Mouse (Mus musculus): ENCODE results near the gene Ndufv3.

Ndufv3 gene

GRCm38 (mm10) chr17:31557947-31558542, 38.1 kb downstream of the Ndufv3 start:
- DNase-seq, result no peak

GRCm38 (mm10) chr17:31559021-31559789, 39.3 kb downstream of the Ndufv3 start:
- no peak for DNase-seq

DNA sequence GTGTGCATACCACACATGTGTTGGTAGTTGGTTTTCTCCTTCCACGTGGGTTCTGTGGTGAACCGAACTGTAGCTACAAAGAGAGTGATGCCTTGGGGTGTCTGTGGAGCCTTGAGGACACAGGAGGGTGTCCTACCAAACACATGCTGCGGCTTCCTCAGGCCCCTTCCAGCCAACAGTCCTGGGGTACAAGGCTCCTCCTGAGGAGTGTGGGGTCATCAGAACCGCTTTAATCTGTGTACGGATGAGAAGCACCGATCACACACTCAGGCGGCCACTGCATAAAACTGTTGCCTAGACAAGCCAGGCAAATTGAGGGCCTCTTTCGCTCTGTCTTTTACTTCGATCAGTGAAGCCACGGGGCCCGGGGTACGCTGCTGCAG, 43.7 kb downstream of the Ndufv3 start:
- DNase-seq, result peak in 1 of 2 experiments; percentile 30

DNA sequence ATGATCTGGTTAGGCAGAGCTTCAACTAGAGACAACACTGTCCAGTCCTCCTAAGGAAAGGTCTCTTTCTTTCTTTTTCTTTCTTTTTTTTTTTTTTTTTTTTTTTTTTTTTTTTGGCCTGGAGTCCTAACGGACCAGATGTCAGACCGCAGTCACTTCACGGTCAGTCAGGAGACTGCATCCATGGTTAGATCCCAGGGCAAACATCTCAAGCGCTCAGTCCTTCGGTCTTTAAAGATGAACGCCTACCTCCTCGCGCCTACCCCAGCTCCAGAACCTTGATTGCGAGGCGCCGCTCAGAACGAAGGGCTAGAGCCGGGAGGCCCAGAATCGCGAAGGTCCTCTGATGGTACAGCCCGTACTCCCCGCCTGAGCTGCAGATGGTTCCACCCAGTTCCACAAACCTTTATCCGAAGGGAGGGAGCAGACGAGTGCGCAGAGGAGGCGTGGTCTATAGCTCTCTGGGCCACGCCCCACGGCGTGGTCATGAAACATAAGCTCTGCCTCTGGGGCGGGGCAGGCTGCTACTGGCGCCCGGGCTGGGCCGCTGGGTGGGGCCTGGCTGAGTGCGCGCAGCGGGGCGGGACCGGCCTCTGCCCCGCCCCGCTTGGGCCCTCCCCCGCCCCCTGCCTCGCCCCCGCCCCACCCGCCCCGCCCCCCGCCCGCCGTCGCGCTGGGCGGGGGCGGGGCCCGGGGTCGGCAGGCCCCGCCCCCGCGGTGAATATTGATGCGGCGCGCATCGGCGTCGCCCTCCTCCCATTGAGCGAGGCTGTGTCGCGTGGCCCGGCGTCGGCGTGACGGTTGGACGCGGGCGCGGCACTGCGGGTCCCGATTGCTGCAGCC, 44.3 kb downstream of the Ndufv3 start, which contains the start of gene Pknox1:
TSS of gene Pknox1 (plus strand) at position 720 of the 843 bp plus-strand sequence.
- peak; percentile 99 for DNase-seq

- DNase-seq, result no peak
These were observed 44.9 kb downstream of the Ndufv3 start for GRCm38 (mm10) chr17:31564858-31565140.

DNA sequence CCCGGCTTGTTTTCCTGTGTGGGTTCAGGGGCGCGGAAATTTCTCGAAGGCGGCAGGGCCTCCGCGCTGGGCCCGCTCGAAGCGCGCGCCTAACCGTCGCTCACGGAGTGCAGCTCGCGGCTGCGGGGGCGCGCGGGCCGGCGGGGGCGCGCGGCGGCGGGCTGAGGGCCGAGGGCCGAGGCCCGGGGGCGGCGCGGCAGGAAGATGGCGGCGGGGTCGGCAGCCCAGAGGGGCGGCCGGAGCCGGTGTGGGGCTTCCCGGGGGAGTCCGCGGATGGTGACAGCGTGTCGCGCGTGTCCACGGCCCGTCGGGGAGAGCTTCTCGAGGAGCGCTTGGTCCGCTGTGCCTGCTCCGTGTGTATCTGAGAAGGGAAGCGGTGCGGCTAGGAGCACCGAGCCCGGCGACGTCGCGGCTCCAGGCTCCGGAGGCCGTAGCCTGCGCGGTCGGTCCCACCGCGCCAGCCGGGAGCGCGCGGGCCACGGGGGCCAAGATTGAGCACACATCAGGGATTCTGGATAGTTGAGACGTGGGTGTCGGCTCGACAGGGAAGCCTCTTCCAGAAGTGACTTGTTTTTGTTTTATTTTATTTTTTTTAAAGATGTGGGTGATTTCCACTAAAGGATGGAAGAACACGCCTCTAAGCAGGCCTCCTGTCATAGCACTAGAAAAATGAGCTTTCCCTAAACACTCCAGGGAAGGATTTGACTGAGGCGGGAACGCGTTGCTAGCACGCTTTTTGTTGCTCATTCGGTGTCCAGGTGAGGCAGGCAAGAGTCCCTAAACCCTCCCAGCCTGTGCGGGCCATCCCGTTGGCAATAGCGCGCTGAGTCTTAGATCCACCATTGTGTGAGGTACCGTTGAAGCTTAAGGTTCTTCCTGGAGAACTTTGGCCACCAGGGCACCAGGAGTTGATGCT, 45.5 kb downstream of the Ndufv3 start:
- peak; percentile 62 to 63 for DNase-seq

- DNase-seq, result no peak
These were observed 46.4 kb downstream of the Ndufv3 start for GRCm38 (mm10) chr17:31566276-31566675.

DNA sequence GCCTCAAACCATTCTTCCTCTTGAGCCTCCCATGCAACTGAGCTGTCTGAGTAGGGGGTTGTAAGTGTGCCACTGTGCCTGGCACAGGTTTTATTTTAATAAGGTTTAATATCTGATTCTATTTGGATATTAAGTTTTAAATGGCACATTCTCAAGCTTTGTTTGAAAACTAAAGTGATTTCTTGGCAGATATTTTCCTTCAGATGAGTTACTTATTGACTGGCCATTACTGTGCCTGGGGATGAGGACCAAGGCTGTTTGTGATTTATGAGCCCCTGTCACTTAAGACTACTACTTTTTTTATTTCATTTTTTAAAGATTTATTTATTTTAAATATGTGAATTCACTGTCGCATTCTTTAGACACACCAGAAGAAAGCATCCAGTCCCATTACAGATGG, 49.8 kb downstream of the Ndufv3 start:
- DNase-seq, result no peak

GRCm38 (mm10) chr17:31570321-31570925, 50.5 kb downstream of the Ndufv3 start:
- no peak for DNase-seq

DNA sequence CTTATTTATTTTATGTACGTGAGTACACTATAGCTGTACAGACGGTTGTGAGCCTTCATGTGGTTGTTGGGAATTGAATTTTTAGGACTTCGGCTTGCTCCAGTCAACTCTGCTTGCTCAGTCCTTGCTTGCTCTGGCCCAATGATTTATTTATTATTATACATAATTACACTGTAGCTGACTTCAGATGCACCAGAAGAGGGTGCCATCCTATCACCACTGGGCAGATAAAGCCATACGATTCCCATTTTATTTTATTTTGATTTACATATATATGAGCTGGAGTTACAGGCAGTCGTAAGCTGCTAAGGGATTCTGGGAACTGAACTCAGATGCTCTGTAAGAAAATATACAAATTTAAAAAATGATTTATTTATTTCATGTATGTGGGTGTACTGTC, 51.8 kb downstream of the Ndufv3 start:
- DNase-seq, result no peak

- no peak for DNase-seq
These were observed 54.7 kb downstream of the Ndufv3 start for GRCm38 (mm10) chr17:31574662-31575061.

GRCm38 (mm10) chr17:31576394-31577175, 56.7 kb downstream of the Ndufv3 start:
- no peak for DNase-seq

DNA sequence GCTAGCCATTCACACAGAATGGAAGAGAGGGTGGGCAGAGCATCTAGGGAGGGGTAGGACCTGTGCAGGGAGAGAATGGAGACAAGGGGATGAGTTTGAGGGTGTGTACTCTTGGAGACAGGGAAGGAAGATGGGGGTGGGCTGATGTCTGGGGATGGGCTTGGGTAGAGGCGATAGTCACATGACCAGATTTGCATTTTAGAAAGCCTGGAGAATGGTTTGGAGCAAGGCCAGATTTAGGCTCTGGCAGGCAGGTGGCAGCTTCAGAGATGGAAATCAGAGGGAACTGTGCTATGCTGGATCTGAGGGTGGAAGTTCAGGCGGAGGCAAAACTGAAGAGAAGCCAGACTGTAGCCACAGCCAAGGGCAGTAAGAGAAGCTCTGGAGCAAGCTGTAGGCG, 60.4 kb downstream of the Ndufv3 start:
- no peak for DNase-seq
